Mouse (Mus musculus): Measurements from ENCODE around the gene Kdelr1.

GRCm38 (mm10) chr7:45833148-45833790, 39.3 kb upstream of the Kdelr1 start:
- no peak for TF ChIP-seq POLR2A (IDR thresholded peaks at IDR 0.05; ENCODE audit: insufficient read depth, low read depth, low read length)
- no peak for TF ChIP-seq CTCF (IDR thresholded peaks at IDR 0.05)
